Mouse (Mus musculus) layer of hippocampus, adult 2 months (tissue): ENCODE measurements around the gene Atxn7l3. TPM values are rescaled to one million over a fixed set of nuclear protein-coding genes. Genes with fewer than 3 reads are reported as not detected.

Source experiments
- DNase-seq, 2 experiments: peaks; one replicate each; pipeline ENCODE4 v3.0.0; 2022; ENCODE audit warnings: low spot score in 2 of 2
- H3K27ac ChIP-seq: fragments of 200-600 bp; 2 replicates; pipeline ENCODE4 v1.8.1; 2022
- H3K4me3 ChIP-seq: fragments of 200-600 bp; 2 replicates; pipeline ENCODE4 v1.8.1; 2022; ENCODE audit warnings: mild to moderate bottlenecking
- CTCF ChIP-seq: fragments of 200-600 bp; conservative IDR thresholded peaks from 2 replicates; pipeline ENCODE4 v1.8.1; 2022; ENCODE audit warnings: antibody characterized with exemption, mild to moderate bottlenecking, moderate library complexity
- total RNA-seq, 2 experiments: library from RNA; stranded (reverse); gene quantifications; 2 replicates each; pipeline ENCODE4 v1.2.3; 2021

Gene Atxn7l3
- total RNA-seq, 2 experiments from 2014 or later = 165 to 169 TPM

DNA sequence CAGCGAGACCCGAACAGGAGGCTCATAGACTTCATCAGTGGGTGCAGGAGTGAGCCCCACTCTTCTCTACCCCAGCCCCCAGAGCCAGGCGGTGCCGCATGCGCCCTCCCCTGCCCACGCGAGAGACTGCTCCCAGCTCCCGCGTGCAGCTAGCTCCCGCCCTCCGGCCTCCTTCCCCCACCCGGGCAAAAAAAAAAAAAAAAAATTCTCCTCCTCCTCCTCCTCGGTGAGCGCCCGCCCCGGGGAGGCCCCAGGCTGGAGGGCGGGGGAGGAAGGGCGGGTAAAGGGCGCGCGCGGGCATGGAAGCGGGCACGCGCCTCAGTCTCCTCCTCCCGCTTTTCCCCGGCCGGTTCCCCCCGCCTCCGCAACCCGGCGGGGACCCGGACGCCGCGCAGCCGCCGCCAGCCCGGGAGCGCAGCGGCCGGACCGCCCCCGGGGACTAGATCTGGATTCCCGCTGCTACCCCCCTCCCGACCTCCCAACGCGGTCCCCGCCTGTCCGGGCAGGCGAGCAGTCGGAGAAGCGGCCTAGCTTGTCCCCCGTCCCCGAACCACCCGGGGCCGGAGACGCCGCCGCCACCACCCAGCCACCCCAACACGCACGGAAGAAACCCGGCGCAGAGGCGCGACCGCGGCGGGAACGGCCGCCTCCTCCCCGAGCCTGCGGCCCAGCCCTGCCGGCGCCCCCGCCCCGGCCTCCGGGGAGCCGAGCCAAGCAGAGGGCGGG, 20.3 kb upstream of the Atxn7l3 start:
- TF ChIP-seq CTCF = peak; percentile 44
- peak; percentile 86 to 87 for DNase-seq

DNA sequence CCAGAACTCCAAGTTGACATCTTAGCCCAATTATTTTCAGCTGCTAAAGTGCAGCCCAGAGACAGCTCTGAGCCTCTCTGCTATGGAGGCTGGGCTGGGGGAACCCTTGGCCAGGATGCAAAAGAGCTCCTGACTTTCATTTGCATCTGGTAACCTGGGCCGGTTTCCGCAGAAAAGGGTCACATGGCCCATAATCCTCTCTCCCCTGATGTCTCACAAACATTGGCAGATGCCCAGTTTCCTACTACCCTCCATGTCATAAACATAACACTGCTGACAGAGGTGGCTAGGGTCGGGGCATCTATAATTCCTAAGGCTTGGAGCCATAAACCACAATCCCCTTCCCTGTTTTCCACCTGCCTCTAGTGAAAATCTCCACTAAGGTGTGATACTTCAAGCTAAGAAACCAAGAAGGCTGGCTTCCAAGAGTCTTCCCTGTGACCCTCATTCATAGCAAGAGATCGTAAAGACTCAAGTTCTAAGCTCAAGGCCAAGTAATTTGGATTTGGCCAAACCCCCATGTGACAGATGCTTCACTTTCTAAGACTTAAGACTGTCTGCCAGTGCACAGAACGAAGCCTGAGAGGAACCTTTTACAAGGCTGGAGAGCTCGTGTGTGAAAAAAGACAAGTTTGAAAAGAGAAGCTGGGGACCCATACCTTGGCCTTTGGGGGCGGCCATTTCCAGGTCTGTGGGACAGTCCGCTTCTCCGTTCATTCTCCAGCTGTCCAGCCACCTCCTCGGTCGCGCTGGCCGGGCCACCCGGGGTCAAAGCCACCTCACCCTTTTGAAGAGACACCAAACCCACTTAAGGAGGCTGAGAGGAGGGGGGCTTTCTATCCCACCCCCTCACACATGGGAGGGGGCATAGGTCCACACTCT, 19.5 kb upstream of the Atxn7l3 start:
- Histone ChIP-seq H3K27ac (peak overlapping the region; percentile 99), H3K4me3 (peak overlapping the region; percentile 98)
- no peak for DNase-seq
- no peak for TF ChIP-seq CTCF

More for the DNA sequence above, 20.3 kb upstream of the Atxn7l3 start:
- Histone ChIP-seq H3K27ac (peak overlapping the region; percentile 99), H3K4me3 (peak overlapping the region; percentile 98)

DNA sequence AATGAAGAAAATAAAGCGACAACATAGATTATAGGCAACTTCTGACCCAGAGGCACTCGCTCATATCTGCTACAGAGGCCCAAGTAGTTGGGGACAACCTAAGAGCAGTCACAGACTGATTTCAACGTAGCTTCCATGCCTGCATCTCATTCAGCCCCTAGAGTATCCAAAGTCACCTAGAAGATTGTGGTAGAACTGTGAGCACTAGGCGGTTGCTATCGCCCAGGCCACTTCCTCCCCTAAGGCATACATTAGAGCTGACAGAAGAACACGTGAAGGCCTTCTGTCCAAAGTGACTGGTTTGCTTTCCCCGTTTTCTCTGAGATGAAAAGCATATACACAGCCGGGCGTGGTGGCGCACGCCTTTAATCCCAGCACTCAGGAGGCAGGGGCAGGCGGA, 17.9 kb upstream of the Atxn7l3 start:
- Histone ChIP-seq H3K4me3 (no peak overlapping the region), H3K27ac (no peak overlapping the region)
- TF ChIP-seq CTCF = no peak
- no peak for DNase-seq

DNA sequence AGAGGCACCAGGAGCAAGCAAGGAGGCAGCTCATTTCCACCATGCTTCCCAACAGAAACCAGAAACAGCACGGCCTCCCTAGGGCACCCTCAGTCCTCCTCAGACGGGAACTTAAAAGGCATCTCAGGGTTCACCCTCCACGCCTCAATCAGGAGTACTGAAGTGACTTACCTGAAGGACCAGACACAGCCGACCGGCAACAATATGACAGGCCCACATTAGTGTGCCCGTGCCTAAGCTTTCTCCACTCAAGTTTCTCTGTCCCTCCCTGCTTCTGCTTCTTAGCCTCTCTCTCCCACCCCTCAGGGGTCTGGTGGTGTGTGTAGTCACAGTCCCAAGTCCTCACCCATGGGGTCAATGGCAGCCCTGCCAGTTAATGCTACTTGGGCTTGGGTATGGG, 16.2 kb upstream of the Atxn7l3 start:
- no peak for TF ChIP-seq CTCF
- no peak overlapping the region for H3K4me3 ChIP-seq
- no peak overlapping the region for H3K27ac ChIP-seq
- no peak for DNase-seq

DNA sequence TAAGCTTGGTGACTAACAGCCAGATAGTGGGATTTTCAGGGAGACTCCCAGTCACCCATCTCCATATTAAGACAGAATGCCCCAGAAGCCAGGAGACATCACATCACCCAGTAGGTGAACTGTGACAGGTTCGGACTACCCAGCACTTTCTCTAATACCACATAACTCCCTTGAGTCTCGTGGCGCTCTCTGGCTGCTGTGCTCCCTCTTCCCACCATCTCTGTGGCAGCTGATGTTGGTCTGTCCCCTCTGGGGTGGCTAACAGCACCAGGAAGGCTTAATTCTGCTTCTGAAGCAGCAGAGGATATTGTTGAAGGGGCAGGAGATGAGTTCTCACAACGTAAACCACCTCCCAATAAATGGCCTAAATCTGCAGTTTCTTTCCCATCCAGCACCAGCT, 15.5 kb upstream of the Atxn7l3 start:
- no peak overlapping the region for H3K4me3 ChIP-seq
- no peak overlapping the region for H3K27ac ChIP-seq
- no peak for TF ChIP-seq CTCF
- no peak for DNase-seq

DNA sequence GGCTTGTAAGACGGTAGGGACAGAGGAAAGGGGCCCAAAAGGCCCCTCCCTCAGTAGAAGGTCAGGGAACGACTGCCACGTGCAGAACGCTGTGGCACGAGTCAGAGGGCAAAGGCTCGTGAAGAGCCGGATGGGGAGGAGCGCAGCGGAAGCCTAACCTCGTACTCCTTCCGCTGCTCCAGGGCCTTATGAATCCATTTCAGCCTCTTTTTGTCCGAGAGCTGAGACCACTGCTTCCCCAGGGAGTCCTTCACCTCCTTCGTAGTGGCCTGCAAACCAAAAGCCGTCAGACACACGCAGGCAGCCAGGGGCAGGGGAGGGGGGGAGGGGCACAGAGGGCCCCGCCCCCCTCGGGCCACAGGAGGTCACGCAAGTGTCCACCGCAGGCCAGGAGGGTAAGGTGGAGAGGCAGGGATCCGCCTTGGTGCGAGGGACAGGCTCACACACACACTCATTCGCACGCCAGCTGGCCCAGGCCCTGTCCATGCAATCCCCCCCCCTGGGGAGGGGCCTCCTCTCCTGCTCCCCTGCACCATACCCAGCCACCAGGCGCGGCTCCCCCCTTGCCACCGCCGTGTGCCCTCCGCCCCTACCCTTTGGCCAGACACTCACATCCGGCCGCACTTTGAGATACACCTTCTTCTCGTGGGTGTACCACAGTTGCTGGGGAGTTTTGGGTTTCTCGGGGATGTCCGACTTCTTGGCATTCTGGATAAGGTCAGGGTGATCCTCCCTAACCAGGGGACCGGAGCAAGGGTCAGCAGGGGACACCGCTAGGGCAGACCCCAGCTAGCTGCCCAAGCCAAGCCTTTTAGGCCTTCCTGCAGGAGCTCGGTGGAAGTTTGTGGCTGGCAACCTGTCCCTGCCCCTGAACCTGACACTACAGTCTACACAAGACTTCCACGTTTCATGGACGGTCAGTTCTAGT, 14.6 kb upstream of the Atxn7l3 start:
- Histone ChIP-seq H3K27ac (no peak overlapping the region), H3K4me3 (no peak overlapping the region)
- TF ChIP-seq CTCF = no peak
- DNase-seq = no peak

DNA sequence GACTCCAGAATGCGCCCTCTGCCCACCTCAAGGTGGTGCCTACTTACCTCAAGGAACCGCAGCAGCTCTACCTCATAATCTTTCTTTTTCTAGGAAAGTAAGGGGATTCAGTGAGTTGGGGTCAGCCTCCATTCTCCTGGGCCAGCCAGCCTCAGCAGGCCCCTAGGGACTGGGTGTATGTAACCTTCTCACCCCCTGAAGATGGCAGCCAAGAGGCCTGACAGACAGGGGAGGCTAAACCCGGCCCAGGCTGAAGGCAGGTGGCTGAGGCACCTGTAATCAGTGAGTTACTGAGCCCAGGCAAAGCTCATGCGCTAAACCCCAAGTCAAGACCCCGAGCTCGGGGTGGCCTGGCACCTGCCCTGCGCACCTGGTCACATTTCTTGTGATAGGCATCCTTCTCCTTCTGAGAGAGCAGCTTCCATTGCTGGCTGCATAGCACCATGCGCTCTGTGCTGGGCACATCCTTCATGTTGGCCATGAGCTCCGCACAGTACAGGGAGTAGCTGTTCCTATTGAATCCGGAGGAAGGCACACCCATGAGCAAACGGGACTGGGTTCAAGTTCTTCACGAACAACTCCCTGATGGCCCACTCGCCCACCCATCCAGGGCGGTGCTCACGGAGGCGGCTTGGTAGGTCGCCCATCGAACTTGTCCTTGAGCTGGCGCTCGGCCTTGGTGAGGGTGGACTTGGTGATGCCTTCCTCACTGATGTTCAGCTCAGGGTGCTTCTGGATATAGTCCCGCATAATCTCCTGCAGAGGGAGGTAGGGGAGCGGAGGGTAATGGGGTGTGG, 13.6 kb upstream of the Atxn7l3 start:
- Histone ChIP-seq H3K27ac (peak overlapping the region; percentile 72), H3K4me3 (no peak overlapping the region)
- no peak for TF ChIP-seq CTCF
- no peak for DNase-seq

DNA sequence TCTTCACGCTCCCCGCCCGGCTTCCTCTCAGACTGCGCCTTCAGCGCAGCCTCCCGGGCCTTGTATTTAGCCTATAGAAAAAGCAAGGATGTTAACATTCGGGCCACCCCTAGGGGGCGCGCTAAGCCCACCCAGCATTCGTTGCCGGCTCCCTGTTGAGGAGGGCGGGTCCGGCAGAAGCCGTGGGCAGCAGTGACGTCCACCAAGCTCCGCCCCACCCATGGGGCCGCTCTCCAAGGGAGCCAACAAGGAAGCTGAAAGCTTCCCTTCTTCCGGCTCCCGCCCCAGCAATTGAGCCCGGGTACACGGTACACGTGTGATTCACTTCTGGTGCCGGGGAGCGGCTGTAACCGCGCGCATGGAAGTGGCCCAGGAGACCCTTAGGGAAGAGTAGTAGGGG, 12.5 kb upstream of the Atxn7l3 start:
- DNase-seq = peak; percentile 97 to 98
- TF ChIP-seq CTCF = peak; percentile 98
- Histone ChIP-seq H3K27ac (peak overlapping the region; percentile 72), H3K4me3 (peak overlapping the region; percentile 46)

DNA sequence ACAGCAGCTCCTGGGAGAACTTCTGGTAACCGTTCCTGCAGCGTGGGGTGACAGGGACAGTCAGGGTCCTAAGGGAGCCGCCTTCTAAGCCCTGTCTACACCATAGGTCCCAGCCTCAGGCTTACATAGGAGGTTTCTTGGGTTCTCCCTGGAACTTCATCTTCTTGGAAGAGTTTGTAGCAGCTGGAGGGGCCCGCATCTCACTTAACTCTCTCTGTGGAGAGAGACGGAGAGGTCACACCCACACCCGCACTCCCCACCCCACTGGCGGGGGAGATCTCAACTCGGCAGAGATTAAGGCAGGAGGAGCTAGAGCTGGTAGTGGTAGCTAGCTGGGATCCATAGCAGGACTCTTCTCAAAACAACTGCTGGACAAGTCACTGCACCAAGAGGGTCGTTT, 11.7 kb upstream of the Atxn7l3 start:
- no peak overlapping the region for H3K27ac ChIP-seq
- DNase-seq = no peak
- TF ChIP-seq CTCF = no peak
- no peak overlapping the region for H3K4me3 ChIP-seq

DNA sequence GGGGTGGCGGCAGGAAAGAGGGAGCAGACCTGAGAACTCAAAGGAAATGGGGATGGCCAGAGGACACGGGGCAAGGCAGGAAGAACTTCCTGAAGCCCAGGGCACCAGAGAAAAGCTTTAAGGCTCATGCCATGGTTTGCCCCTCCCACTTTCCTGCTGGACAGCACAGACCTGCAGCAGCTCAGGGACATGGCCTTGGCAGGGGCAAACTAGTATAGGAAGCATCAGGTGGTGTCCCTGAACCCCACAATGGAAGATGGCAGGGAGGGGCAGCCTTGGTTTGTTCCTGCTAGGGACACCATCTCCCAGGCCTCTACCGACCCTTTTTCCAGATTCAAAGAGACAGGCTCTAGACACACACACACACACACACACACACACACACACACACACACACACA, 8.9 kb upstream of the Atxn7l3 start:
- TF ChIP-seq CTCF = no peak
- Histone ChIP-seq H3K4me3 (no peak overlapping the region), H3K27ac (no peak overlapping the region)
- DNase-seq = no peak

DNA sequence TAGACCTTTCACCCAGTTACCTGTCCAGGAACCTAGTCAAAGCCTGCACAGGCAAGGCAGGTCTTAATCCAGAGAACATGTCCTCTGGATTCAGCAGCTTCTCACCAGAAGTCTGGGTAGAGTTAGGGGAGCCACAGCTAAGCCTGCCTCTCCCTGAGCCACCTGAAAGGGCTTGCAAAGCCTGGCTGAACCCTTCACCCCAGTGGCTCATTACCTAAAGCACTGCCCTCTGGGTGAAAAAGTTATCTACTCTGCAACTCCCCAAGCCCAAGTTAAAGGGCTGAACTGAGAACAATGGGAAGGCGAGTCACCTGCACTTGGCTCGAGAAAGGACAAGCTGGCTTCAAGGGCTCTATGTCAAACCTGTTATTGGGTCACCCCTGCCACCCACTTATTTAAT, 7.7 kb upstream of the Atxn7l3 start:
- no peak for DNase-seq
- no peak for TF ChIP-seq CTCF
- no peak overlapping the region for H3K4me3 ChIP-seq
- H3K27ac ChIP-seq = no peak overlapping the region

DNA sequence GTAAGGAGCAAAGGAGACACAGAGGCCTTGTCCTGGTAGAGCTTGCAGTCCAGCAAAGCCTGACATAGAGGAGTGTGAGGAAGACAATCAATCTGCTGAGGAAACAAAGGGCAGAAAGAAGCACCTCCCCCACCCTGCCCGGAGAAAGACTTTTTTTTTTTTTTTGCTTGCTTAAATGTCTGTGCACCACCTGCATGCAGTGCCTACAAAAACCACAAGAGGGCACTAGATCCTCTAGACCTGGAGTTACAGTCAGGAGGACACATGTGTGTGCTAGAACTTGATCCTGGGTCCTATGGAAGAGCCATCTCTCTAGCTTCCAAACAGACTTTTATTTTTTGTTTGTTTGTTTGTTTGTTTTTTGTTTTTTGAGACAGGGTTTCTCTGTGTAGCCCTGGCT, 3.4 kb upstream of the Atxn7l3 start:
- no peak overlapping the region for H3K4me3 ChIP-seq
- peak; percentile 74 for TF ChIP-seq CTCF
- peak in 1 of 2 experiments; percentile 66 for DNase-seq
- H3K27ac ChIP-seq = no peak overlapping the region
